Comparison of ENCODE assay signal across 9 mouse cellular contexts in genomic region chr3:90464552-90465080, GRCm38 (mm10). TPM values are rescaled to one million over a fixed set of nuclear protein-coding genes. Genes with fewer than 3 reads are reported as not detected.
DNase-seq lines count a peak whose midpoint lies in the region; ATAC-seq lines count a peak whose summit lies in the region.
"Had no signal": no experiment of that assay in that cellular context is flagged by ENCODE, and none has a peak within 500 bp of the region (broad histone marks: within the 10 kb centered on the region; RNA-seq: fewer than 3 reads in every experiment).

No protein-coding gene starts in this region.

- peak overlapping the region; percentile 73 for H3K9ac ChIP-seq in heart, embryonic 12.5 days

- H3K9me3 ChIP-seq in heart, embryonic 12.5 days (replicated peaks): no peaks in the 10 kb centered on the region

- peak; percentile 59 to 61 for DNase-seq in adrenal gland, adult 18-20 months (ENCODE audit: low spot score in 2 of 2)
- DNase-seq in embryo, embryonic 10 days (ENCODE audit: low spot score): peak; percentile 31
- peak; percentile 27 to 49 for DNase-seq in kidney, postnatal 36 days
- no peak for DNase-seq in frontal cortex, postnatal 25 days (ENCODE audit: low spot score in 2 of 2)
- DNase-seq in cerebellum, adult 9-10 months: no peak

- 11% methylated on average over 37 of the region's 37 CpGs for whole genome bisulfite sequencing in heart, embryonic 12.5 days

- H3K27ac ChIP-seq in heart, embryonic 12.5 days (ENCODE audit: poor library complexity, severe bottlenecking): no peak overlapping the region; the same call in 1 of the 2 replicates

- H3K4me3 ChIP-seq in heart, embryonic 12.5 days: peak overlapping the region; percentile 50

- H3K4me2 ChIP-seq in heart, embryonic 12.5 days: peak overlapping the region; percentile 95

- peaks cover 48% of the 10 kb centered on the region for H3K27me3 ChIP-seq in heart, embryonic 12.5 days (replicated peaks)

- no peaks in the 10 kb centered on the region for H3K36me3 ChIP-seq in heart, embryonic 12.5 days

- peaks cover 23% of the 10 kb centered on the region for H3K4me1 ChIP-seq in heart, embryonic 12.5 days (replicated peaks)

- ATAC-seq in heart, embryonic 12.5 days (ENCODE audit: insufficient number of reproducible peaks, low FRiP score): peak; percentile 23
- peak; percentile 33 for ATAC-seq in megakaryocyte progenitor cell, adult 5-6 weeks (replicated peaks; ENCODE audit: poor library complexity)
- no peak for ATAC-seq in inflammation-experienced regulatory T-cells, adult 6 months

RNA-seq across cellular contexts. Expression of gene Npr1, which starts 1.1 kb away (rescaled TPM):
- total RNA-seq in adrenal gland, adult 18-20 months (2021): 100 to 1,000 TPM; 241 to 269 TPM
- polyA plus RNA-seq in heart, embryonic 12.5 days (2016; fragmentation: Nextera tagmentation; extraction: Ambion mirVana): 8.2 and 8.9 TPM in 2 replicates
- not detected in 2 replicates for total RNA-seq in megakaryocyte progenitor cell, adult 5-6 weeks (2015)
- total RNA-seq in megakaryocyte progenitor cell, adult 5-6 weeks (2017): not detected in 2 replicates
- not detected for polyA plus RNA-seq in inflammation-experienced regulatory T-cells, adult 6 months (2017; shearing (Covaris generic))
- total RNA-seq: neutrophil, adult 5-6 weeks had no signal

RNA-seq across cellular contexts. Expression of gene Ilf2, which starts 11.3 kb away (rescaled TPM):
- 10 to 100 TPM; 49.3 to 53.1 TPM for total RNA-seq in adrenal gland, adult 18-20 months (2021)
- polyA plus RNA-seq in heart, embryonic 12.5 days (2016; fragmentation: Nextera tagmentation; extraction: Ambion mirVana): 135 and 137 TPM in 2 replicates
- total RNA-seq in megakaryocyte progenitor cell, adult 5-6 weeks (2015): 120 and 136 TPM in 2 replicates
- total RNA-seq in megakaryocyte progenitor cell, adult 5-6 weeks (2017): 204 and 227 TPM in 2 replicates
- 100 to 1,000 TPM; 107 to 118 (median 118) TPM for polyA plus RNA-seq in inflammation-experienced regulatory T-cells, adult 6 months (2017; shearing (Covaris generic))

RNA-seq across cellular contexts. Expression of gene Snapin, which starts 26.2 kb away (rescaled TPM):
- 10 to 100 TPM; 57.3 to 59.8 TPM for total RNA-seq in adrenal gland, adult 18-20 months (2021)
- polyA plus RNA-seq in heart, embryonic 12.5 days (2016; fragmentation: Nextera tagmentation; extraction: Ambion mirVana): 72.9 and 75.3 TPM in 2 replicates
- 41.2 and 42.1 TPM in 2 replicates for total RNA-seq in megakaryocyte progenitor cell, adult 5-6 weeks (2015)
- total RNA-seq in megakaryocyte progenitor cell, adult 5-6 weeks (2017): 32.3 and 45.0 TPM in 2 replicates
- 10 to 100 TPM; 53.6 to 73.0 (median 71.1) TPM for polyA plus RNA-seq in inflammation-experienced regulatory T-cells, adult 6 months (2017; shearing (Covaris generic))

RNA-seq across cellular contexts. Expression of gene Ints3, which starts 31.2 kb away (rescaled TPM):
- 10 to 100 TPM; 71.1 to 98.9 TPM for total RNA-seq in adrenal gland, adult 18-20 months (2021)
- polyA plus RNA-seq in heart, embryonic 12.5 days (2016; fragmentation: Nextera tagmentation; extraction: Ambion mirVana): 31.1 and 32.2 TPM in 2 replicates
- 17.5 and 20.2 TPM in 2 replicates for total RNA-seq in megakaryocyte progenitor cell, adult 5-6 weeks (2015)
- total RNA-seq in megakaryocyte progenitor cell, adult 5-6 weeks (2017): 21.6 and 24.7 TPM in 2 replicates
- polyA plus RNA-seq in inflammation-experienced regulatory T-cells, adult 6 months (2017; shearing (Covaris generic)): 10 to 100 TPM; 15.6 to 18.0 (median 17.6) TPM

RNA-seq across cellular contexts. Expression of gene Chtop, which starts 44.7 kb away (rescaled TPM):
- total RNA-seq in adrenal gland, adult 18-20 months (2021): 100 to 1,000 TPM; 112 to 115 TPM
- 113 and 114 TPM in 2 replicates for polyA plus RNA-seq in heart, embryonic 12.5 days (2016; fragmentation: Nextera tagmentation; extraction: Ambion mirVana)
- total RNA-seq in megakaryocyte progenitor cell, adult 5-6 weeks (2015): 112 and 119 TPM in 2 replicates
- total RNA-seq in megakaryocyte progenitor cell, adult 5-6 weeks (2017): 96.0 and 114 TPM in 2 replicates
- polyA plus RNA-seq in inflammation-experienced regulatory T-cells, adult 6 months (2017; shearing (Covaris generic)): 10 to 100 TPM; 49.4 to 62.9 (median 62.1) TPM

Comparison
In these comparisons a context has a peak if more than half of its experiments do, and no peak if none do; other contexts are left out.
1. DNase-seq: peak in adrenal gland, adult 18-20 months (2 of 2), embryo, embryonic 10 days (single experiment) and kidney, postnatal 36 days (2 of 2); none in frontal cortex, postnatal 25 days (0 of 2) and cerebellum, adult 9-10 months (single experiment).
2. RNA of gene Npr1, which starts 1.1 kb away (total RNA-seq): 241 to 269 TPM in adrenal gland, adult 18-20 months; not detected in megakaryocyte progenitor cell, adult 5-6 weeks; every median in the first group is over 100 times any median in the second.